20 mouse cellular contexts compared by ENCODE assay signal in the genomic region with DNA sequence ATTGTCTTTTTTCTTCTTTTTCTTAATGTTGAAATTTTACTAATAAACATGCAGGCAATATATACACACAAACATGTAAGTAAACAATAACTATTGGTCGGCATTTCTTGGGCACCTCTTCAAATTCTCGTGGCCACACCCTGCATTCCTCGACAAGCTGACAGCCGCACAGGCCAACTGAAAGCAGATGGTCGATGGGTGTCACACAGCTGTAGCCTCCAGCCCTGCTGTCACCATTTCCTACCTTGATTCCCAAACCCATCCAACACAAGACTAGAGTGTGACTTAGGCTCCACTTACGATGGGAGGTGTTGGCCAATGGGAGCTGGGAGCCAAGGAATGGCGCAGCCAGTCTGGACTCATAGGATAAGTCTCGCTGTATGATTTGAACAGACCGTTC.
"Had no signal": no experiment of that assay in that cellular context is flagged by ENCODE, and none has a peak within 500 bp of the region (broad histone marks: within the 10 kb centered on the region; RNA-seq: fewer than 3 reads in every experiment).

No protein-coding gene starts in this region.

- H3K36me3 ChIP-seq: lung, embryonic 15.5 days; midbrain, embryonic 13.5 days; midbrain, embryonic 15.5 days; neural tube, embryonic 13.5 days; neural tube, embryonic 15.5 days; stomach, embryonic 15.5 days had no signal

- H3K9ac ChIP-seq: lung, embryonic 15.5 days; midbrain, embryonic 13.5 days; midbrain, embryonic 15.5 days; neural tube, embryonic 13.5 days; neural tube, embryonic 15.5 days; stomach, embryonic 15.5 days had no signal

- H3K27ac ChIP-seq: lung, embryonic 15.5 days; macrophage; midbrain, embryonic 13.5 days; midbrain, embryonic 15.5 days; neural tube, embryonic 13.5 days; neural tube, embryonic 15.5 days; stomach, embryonic 15.5 days; stomach, postnatal 0 days had no signal

- H3K4me3 ChIP-seq: lung, embryonic 15.5 days; megakaryocyte, embryonic 14.5 days; midbrain, embryonic 13.5 days; midbrain, embryonic 15.5 days; neural tube, embryonic 13.5 days; neural tube, embryonic 15.5 days; stomach, embryonic 15.5 days had no signal

- H3K4me2 ChIP-seq: lung, embryonic 15.5 days; midbrain, embryonic 11.5 days; midbrain, embryonic 13.5 days; midbrain, embryonic 15.5 days; neural tube, embryonic 13.5 days; neural tube, embryonic 15.5 days; stomach, embryonic 15.5 days had no signal

- H3K4me1 ChIP-seq: lung, embryonic 15.5 days; midbrain, embryonic 13.5 days; midbrain, embryonic 15.5 days; neural tube, embryonic 13.5 days; neural tube, embryonic 15.5 days; stomach, embryonic 15.5 days had no signal

- DNase-seq: lung, adult 2 months; lung, postnatal 14 days; lung, postnatal 36 days; retina, postnatal 1 day; right cerebral cortex, adult 18-20 months; right cerebral cortex, postnatal 25 days; right cerebral cortex, postnatal 4 days; thymus, adult 2 months; thymus, postnatal 25 days; thymus, postnatal 4 days had no signal

- H3K9me3 ChIP-seq: lung, embryonic 15.5 days; megakaryocyte, embryonic 14.5 days; midbrain, embryonic 13.5 days; midbrain, embryonic 15.5 days; neural tube, embryonic 13.5 days; neural tube, embryonic 15.5 days; stomach, embryonic 15.5 days had no signal

- H3K27me3 ChIP-seq: lung, embryonic 15.5 days; midbrain, embryonic 13.5 days; midbrain, embryonic 15.5 days; neural tube, embryonic 13.5 days; stomach, embryonic 15.5 days had no signal
